Mouse (Mus musculus) G1E (cell line): ENCODE measurements around the gene Slc26a11.

Experiments
- CTCF ChIP-seq: IDR thresholded peaks from 2 replicates; pipeline ENCODE4 v1.5.1; 2012; ENCODE audit warnings: low read depth, low read length, inconsistent platforms, mixed read lengths
- GATA1 ChIP-seq: IDR thresholded peaks from 2 replicates; pipeline ENCODE4 v1.6.1; 2012; ENCODE audit warnings: borderline replicate concordance, low read length, inconsistent platforms, mixed read lengths
- GATA2 ChIP-seq: IDR thresholded peaks from 2 replicates; pipeline ENCODE4 v1.6.1; 2012; ENCODE audit warnings: low read depth, low read length, inconsistent platforms, borderline replicate concordance
- POLR2AphosphoS5 ChIP-seq: IDR thresholded peaks from 2 replicates; pipeline ENCODE4 v1.6.1; 2012; ENCODE audit warnings: low read depth, low read length, inconsistent platforms; ENCODE audit not compliant: insufficient replicate concordance
- TAL1 ChIP-seq: conservative IDR thresholded peaks from 2 replicates; pipeline ENCODE4 v1.6.1; 2012; ENCODE audit warnings: low read depth, low read length, inconsistent platforms, mixed read lengths

GRCm38 (mm10) chr11:119395394-119395793 is 40.0 kb downstream of the Slc26a11 start:
- TF ChIP-seq GATA1 (no peak), CTCF (no peak), GATA2 (no peak), TAL1 (no peak), POLR2AphosphoS5 (no peak)
